Mouse (Mus musculus) intestine, embryonic 16.5 days (tissue): ENCODE measurements around the gene Arhgap15. TPM values are rescaled to one million over a fixed set of nuclear protein-coding genes. Genes with fewer than 3 reads are reported as not detected.

Source experiments
- ATAC-seq: fragments of 200-750 bp; cut with Nextera tagmentation; 2 replicates; pipeline ENCODE4 v1.8.0; 2017; ENCODE audit warnings: moderate TSS enrichment, moderate library complexity
- H3K27ac ChIP-seq: fragments of 300-500 bp; sonication (generic); 2 replicates; pipeline ENCODE4 v1.5.1; 2014; ENCODE audit warnings: mild to moderate bottlenecking, low read length
- H3K27me3 ChIP-seq: fragments of 300-500 bp; sonication (generic); replicated peaks from 2 replicates; pipeline ENCODE4 v1.6.1; 2014; ENCODE audit warnings: low read length, control low read depth, mixed read lengths; ENCODE audit not compliant: control insufficient read depth, insufficient read depth
- H3K36me3 ChIP-seq: fragments of 300-500 bp; sonication (generic); 2 replicates; pipeline ENCODE4 v1.6.1; 2014; ENCODE audit warnings: low read length, control low read depth; ENCODE audit not compliant: control insufficient read depth, insufficient read depth
- H3K4me1 ChIP-seq: fragments of 300-500 bp; sonication (generic); 2 replicates; pipeline ENCODE4 v1.6.1; 2014; ENCODE audit warnings: low read length, control low read depth, mixed read lengths; ENCODE audit not compliant: control insufficient read depth, insufficient read depth
- H3K4me2 ChIP-seq: fragments of 300-500 bp; sonication (generic); 2 replicates; pipeline ENCODE4 v1.6.1; 2014; ENCODE audit warnings: low read depth, low read length, control low read depth
- H3K4me3 ChIP-seq: fragments of 300-500 bp; sonication (generic); 2 replicates; pipeline ENCODE4 v1.5.1; 2014; ENCODE audit warnings: mild to moderate bottlenecking, low read length
- H3K9ac ChIP-seq: fragments of 300-500 bp; sonication (generic); 2 replicates; pipeline ENCODE4 v1.6.1; 2014; ENCODE audit warnings: low read depth, low read length
- H3K9me3 ChIP-seq: fragments of 300-500 bp; sonication (generic); 2 replicates; pipeline ENCODE4 v1.6.1; 2016; ENCODE audit warnings: low read length, control low read depth; ENCODE audit not compliant: control insufficient read depth
- WGBS: fragments of 180-500 bp; shearing (Covaris S2); extraction: QIAGEN DNeasy Blood & Tissue Kit; methylation state at CpG from one replicate; pipeline ENCODE4 v1.1.7; 2014; 5-methylcytosine and 5-hydroxymethylcytosine counted together
- polyA plus RNA-seq: library from polyadenylated mRNA; unstranded; fragments of >200 nt; fragmentation: Nextera tagmentation; extraction: Ambion mirVana; gene quantifications from 2 replicates; pipeline ENCODE4 v1.2.1, GENCODE M21; 2015

Arhgap15 gene
- polyA plus RNA-seq, 1 experiment from 2014 or later: 1.2 TPM

DNA sequence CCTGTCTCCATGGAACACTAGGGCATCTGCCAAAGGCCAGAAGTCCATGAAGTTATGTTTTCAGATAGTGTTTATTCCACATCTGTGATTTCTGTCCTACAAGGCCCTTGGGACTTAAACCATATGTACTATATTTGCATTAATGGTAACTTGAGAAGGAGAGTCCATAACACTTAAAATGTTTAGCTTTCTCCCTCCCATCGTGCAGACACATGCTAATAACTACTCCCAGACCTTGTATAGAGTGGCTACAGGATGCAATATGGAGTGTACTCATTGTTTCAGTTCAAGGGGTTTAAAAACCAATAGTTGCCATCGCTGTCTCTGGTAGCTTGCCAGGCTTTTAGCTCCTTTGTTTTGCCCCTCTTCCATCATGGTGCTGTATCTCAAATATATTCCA, 295.5 kb downstream of the Arhgap15 start:
- Histone ChIP-seq H3K4me3 (no peak overlapping the region), H3K36me3 (no peaks in the 10 kb centered on the region), H3K27ac (no peak overlapping the region), H3K9ac (no peak overlapping the region), H3K9me3 (no peaks in the 10 kb centered on the region), H3K4me2 (no peak overlapping the region), H3K27me3 (no peaks in the 10 kb centered on the region), H3K4me1 (no peaks in the 10 kb centered on the region)
- no peak for ATAC-seq
- 53% methylated on average over 2 of the region's 2 CpGs for WGBS

DNA sequence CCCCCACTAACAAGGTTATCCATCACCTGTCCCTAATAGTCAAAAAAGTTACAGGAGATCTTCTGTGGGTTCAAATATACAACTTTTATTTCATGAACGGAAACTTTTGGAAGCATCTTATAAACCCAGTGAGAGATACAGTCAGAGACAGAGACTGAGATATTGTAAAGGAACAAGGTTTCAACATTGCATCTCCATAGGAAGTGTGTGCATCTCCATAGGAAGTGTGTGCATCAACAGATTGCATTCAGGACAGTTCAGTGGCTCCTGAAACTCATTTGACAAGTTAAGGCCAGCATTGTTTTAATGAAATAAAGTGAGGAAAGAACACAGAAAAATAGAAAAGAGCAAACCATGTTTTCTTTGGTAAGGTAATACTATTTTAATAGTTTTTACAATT, 296.0 kb downstream of the Arhgap15 start:
- Histone ChIP-seq H3K27me3 (no peaks in the 10 kb centered on the region), H3K4me3 (no peak overlapping the region), H3K9ac (no peak overlapping the region), H3K9me3 (no peaks in the 10 kb centered on the region), H3K27ac (no peak overlapping the region), H3K4me2 (no peak overlapping the region), H3K36me3 (no peaks in the 10 kb centered on the region), H3K4me1 (no peaks in the 10 kb centered on the region)
- 64% methylated on average over 1 of the region's 1 CpGs for WGBS
- no peak for ATAC-seq

- no peak overlapping the region for H3K9ac ChIP-seq
- no peaks in the 10 kb centered on the region for H3K4me1 ChIP-seq
- ATAC-seq: no peak
- H3K36me3 ChIP-seq: no peaks in the 10 kb centered on the region
- no peaks in the 10 kb centered on the region for H3K27me3 ChIP-seq
- no peak overlapping the region for H3K4me3 ChIP-seq
- H3K27ac ChIP-seq: no peak overlapping the region
- WGBS: 58% methylated on average over 1 of the region's 1 CpGs
- no peaks in the 10 kb centered on the region for H3K9me3 ChIP-seq
- H3K4me2 ChIP-seq: no peak overlapping the region
Measured at GRCm38 (mm10) chr2:44045231-44045630, 296.6 kb downstream of the Arhgap15 start.

GRCm38 (mm10) chr2:44060306-44060705, 311.7 kb downstream of the Arhgap15 start:
- H3K9ac ChIP-seq: no peak overlapping the region
- no peaks in the 10 kb centered on the region for H3K36me3 ChIP-seq
- no peak overlapping the region for H3K4me3 ChIP-seq
- no peak overlapping the region for H3K27ac ChIP-seq
- H3K4me1 ChIP-seq: no peaks in the 10 kb centered on the region
- H3K4me2 ChIP-seq: no peak overlapping the region
- H3K27me3 ChIP-seq: no peaks in the 10 kb centered on the region
- no peak for ATAC-seq
- no peaks in the 10 kb centered on the region for H3K9me3 ChIP-seq
- WGBS: 86% methylated on average over 9 of the region's 9 CpGs

DNA sequence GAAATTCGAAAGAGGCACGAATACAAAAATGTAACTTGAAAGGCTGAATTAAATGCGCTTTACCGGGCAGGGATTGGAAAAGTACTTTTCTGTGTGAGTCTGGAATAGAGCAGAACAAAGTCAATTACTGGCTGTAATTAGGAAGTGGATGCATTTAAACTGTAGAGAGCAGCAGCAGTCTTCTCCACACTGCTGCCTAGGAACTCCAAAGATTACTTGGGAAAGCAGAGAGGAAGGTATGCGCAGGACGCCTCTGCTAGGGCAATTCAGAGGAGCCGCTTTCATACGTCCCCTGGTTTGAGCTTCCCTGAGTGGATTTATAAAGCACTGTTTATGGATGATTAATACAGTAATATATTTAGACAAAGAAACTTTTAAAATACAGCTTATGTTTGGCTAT, 312.1 kb downstream of the Arhgap15 start:
- ATAC-seq: no peak
- Histone ChIP-seq H3K27me3 (no peaks in the 10 kb centered on the region), H3K4me1 (no peaks in the 10 kb centered on the region), H3K9me3 (no peaks in the 10 kb centered on the region), H3K4me3 (no peak overlapping the region), H3K27ac (no peak overlapping the region), H3K36me3 (no peaks in the 10 kb centered on the region), H3K4me2 (no peak overlapping the region), H3K9ac (no peak overlapping the region)
- 61% methylated on average over 8 of the region's 8 CpGs for WGBS

- no peak for ATAC-seq
- 77% methylated on average over 5 of the region's 5 CpGs for WGBS
- H3K27ac ChIP-seq: no peak overlapping the region
Measured at GRCm38 (mm10) chr2:44065067-44065466, 316.4 kb downstream of the Arhgap15 start.

GRCm38 (mm10) chr2:44068151-44068840, 319.7 kb downstream of the Arhgap15 start:
- no peak overlapping the region for H3K27ac ChIP-seq
- WGBS: 74% methylated on average over 7 of the region's 7 CpGs
- H3K27me3 ChIP-seq: no peaks in the 10 kb centered on the region
- no peak overlapping the region for H3K4me3 ChIP-seq
- no peak overlapping the region for H3K4me2 ChIP-seq
- H3K36me3 ChIP-seq: no peaks in the 10 kb centered on the region
- H3K9me3 ChIP-seq: no peaks in the 10 kb centered on the region
- no peaks in the 10 kb centered on the region for H3K4me1 ChIP-seq
- ATAC-seq: no peak
- H3K9ac ChIP-seq: no peak overlapping the region

More at GRCm38 (mm10) chr2:44065067-44065466, 316.4 kb downstream of the Arhgap15 start:
- Histone ChIP-seq H3K9ac (no peak overlapping the region), H3K4me2 (no peak overlapping the region), H3K4me1 (no peaks in the 10 kb centered on the region), H3K4me3 (no peak overlapping the region), H3K36me3 (no peaks in the 10 kb centered on the region), H3K9me3 (no peaks in the 10 kb centered on the region), H3K27me3 (no peaks in the 10 kb centered on the region)

DNA sequence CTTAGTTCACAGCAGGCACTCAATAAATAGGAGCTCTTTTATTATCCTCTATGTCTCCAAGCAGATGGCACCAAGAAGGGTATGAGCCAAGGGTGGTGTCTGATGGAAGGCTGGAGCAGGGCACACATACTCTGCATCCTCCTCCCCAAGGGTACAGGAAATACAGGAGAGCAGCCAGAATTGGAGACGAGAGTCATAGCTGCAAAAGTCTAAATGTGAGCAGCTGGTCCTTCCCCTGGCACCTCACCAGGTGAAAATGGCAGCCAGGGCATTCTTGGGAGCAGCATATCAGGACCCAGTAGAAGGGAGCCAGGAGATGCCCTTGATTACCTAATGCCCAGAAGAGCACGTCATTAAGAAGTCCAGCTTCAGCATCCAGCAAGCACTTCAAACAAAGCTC, 320.3 kb downstream of the Arhgap15 start:
- ATAC-seq: no peak
- no peak overlapping the region for H3K9ac ChIP-seq
- H3K36me3 ChIP-seq: no peaks in the 10 kb centered on the region
- no peak overlapping the region for H3K27ac ChIP-seq
- no peaks in the 10 kb centered on the region for H3K4me1 ChIP-seq
- H3K9me3 ChIP-seq: no peaks in the 10 kb centered on the region
- 85% methylated on average over 2 of the region's 2 CpGs for WGBS
- no peak overlapping the region for H3K4me2 ChIP-seq
- H3K27me3 ChIP-seq: no peaks in the 10 kb centered on the region
- no peak overlapping the region for H3K4me3 ChIP-seq

DNA sequence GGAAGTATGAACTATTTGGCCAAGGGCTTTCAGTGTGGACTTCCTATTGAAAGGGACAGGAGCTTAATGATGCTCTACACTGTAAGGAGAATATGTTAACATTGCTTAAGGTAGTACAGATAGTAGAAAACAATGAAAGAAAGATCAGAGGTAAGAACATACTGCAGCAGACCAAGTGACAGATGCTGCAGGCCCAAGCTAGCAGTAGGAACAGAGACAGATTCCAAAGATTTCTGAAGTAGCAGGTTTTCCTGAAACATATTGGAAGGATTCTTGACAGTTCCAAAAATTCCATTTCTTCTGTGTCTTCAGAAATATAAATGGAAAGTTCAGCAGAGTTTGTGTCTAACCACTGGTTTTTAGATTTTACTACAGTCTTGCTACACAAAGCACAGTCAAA, 327.9 kb downstream of the Arhgap15 start:
- H3K4me2 ChIP-seq: no peak overlapping the region
- no peaks in the 10 kb centered on the region for H3K36me3 ChIP-seq
- H3K4me3 ChIP-seq: no peak overlapping the region
- H3K27ac ChIP-seq: no peak overlapping the region
- no peak overlapping the region for H3K9ac ChIP-seq
- H3K4me1 ChIP-seq: no peaks in the 10 kb centered on the region
- ATAC-seq: no peak
- H3K27me3 ChIP-seq: no peaks in the 10 kb centered on the region
- H3K9me3 ChIP-seq: no peaks in the 10 kb centered on the region

DNA sequence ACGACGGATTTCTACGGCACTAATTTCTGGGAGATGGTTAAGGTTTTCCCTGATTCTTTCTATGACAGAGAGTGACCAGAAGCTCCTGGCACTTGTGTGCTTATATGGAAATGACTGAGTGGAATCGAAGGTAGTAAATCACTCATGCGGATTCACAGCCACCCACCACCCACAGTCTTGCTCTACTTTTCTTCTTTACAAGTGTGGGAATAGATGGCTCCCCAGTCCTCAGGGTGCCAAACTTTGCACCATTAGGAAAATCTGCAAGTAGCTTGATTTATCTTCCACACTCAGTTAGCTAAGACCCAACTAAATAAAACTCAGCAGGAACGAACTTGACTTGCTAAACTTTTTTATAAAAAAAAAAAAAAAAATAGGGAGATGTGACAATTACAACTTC, 331.9 kb downstream of the Arhgap15 start:
- WGBS: 82% methylated on average over 6 of the region's 6 CpGs
- H3K4me1 ChIP-seq: no peaks in the 10 kb centered on the region
- no peaks in the 10 kb centered on the region for H3K36me3 ChIP-seq
- H3K27me3 ChIP-seq: no peaks in the 10 kb centered on the region
- no peak for ATAC-seq
- H3K9me3 ChIP-seq: no peaks in the 10 kb centered on the region
- no peak overlapping the region for H3K4me2 ChIP-seq
- H3K27ac ChIP-seq: no peak overlapping the region
- H3K4me3 ChIP-seq: no peak overlapping the region
- no peak overlapping the region for H3K9ac ChIP-seq
